Mouse (Mus musculus) lung, adult 2 months (tissue): ENCODE data around the gene Olfr1066. TPM values are rescaled to one million over a fixed set of nuclear protein-coding genes. Genes with fewer than 3 reads are reported as not detected.
A peak's percentile ranks its signal among the peaks of the same experiment; 100 is the strongest.
"Not testable (repeated sequence)": the region's sequence is repeated elsewhere in the genome, so short reads cannot be mapped to it uniquely, and the experiment has no call there.

Source experiments
- DNase-seq: peaks from one replicate; pipeline ENCODE4 v3.0.0; 2022
- H3K4me1 ChIP-seq: fragments of 200-500 bp; 2 replicates; pipeline ENCODE4 v1.6.1; 2011; ENCODE audit warnings: low read length; ENCODE audit not compliant: control insufficient read depth, insufficient read depth
- H3K4me3 ChIP-seq: fragments of 200-500 bp; replicated peaks from 2 replicates; pipeline ENCODE3; 2011; ENCODE audit warnings: low read depth, mild to moderate bottlenecking, control low read depth, low read length; ENCODE audit errors: extremely low read depth
- CTCF ChIP-seq: fragments of 200-500 bp; IDR thresholded peaks from 2 replicates; pipeline ENCODE4 v1.5.1; 2011; ENCODE audit warnings: mild to moderate bottlenecking, low read length, control low read depth; ENCODE audit not compliant: insufficient read depth
- POLR2A ChIP-seq: fragments of 200-500 bp; IDR thresholded peaks from 2 replicates; pipeline ENCODE4 v1.6.1; 2011; ENCODE audit warnings: low read depth, mild to moderate bottlenecking, control low read depth, low read length, borderline replicate concordance; ENCODE audit errors: extremely low read depth
- WGBS: fragments of 180-500 bp; shearing (Covaris S2); methylation state at CpG from one replicate; pipeline ENCODE4 v1.1.7; 2018; 5-methylcytosine and 5-hydroxymethylcytosine counted together
- polyA plus RNA-seq: library from polyadenylated mRNA; depleted of rRNA; stranded (reverse); fragments of >200 nt; gene quantifications from 2 replicates; pipeline ENCODE4 v1.2.3, GENCODE M21; 2012; rRNA removed

The Olfr1066 gene
- polyA plus RNA-seq, result not detected in 2 replicates

- WGBS, result 83% methylated on average over 1 of the region's 1 CpGs
- TF ChIP-seq POLR2A (no peak), CTCF (no peak)
- H3K4me1 ChIP-seq, result no peaks in the 10 kb centered on the region
- no peak for DNase-seq
- no peak within 1 kb of the TSS for H3K4me3 ChIP-seq
Measured at GRCm38 (mm10) chr2:86456169-86456568, at the start of gene Olfr1066. Gene Olfr1066, minus strand, starts transcription at chr2:86456269.

GRCm38 (mm10) chr2:86487286-86487685 lies 31.2 kb upstream of the Olfr1066 start, which contains the start of gene Olfr228:
Gene Olfr228, minus strand, starts transcription at chr2:86487386.
- 24% methylated on average over 1 of the region's 1 CpGs for WGBS
- no peak within 1 kb of the TSS for H3K4me3 ChIP-seq
- TF ChIP-seq POLR2A, result no peak
- TF ChIP-seq CTCF, result no peak
- DNase-seq, result no peak
- H3K4me1 ChIP-seq, result no peaks in the 10 kb centered on the region

GRCm38 (mm10) chr2:86464442-86465109 lies 8.5 kb upstream of the Olfr1066 start:
- no peaks in the 10 kb centered on the region for H3K4me1 ChIP-seq
- no peak overlapping the region for H3K4me3 ChIP-seq
- no peak for DNase-seq
- 23% methylated on average over 10 of the region's 10 CpGs for WGBS
- peak; percentile 41 for TF ChIP-seq CTCF
- no peak for TF ChIP-seq POLR2A

- Histone ChIP-seq H3K4me3 (no peak overlapping the region), H3K4me1 (no peaks in the 10 kb centered on the region)
- DNase-seq, result no peak
- 67% methylated on average over 1 of the region's 1 CpGs for WGBS
- TF ChIP-seq CTCF (no peak), POLR2A (no peak)
Measured at GRCm38 (mm10) chr2:86460434-86460833, 4.4 kb upstream of the Olfr1066 start.

- 78% methylated on average over 1 of the region's 1 CpGs for WGBS
- H3K4me1 ChIP-seq, DNase-seq, H3K4me3 ChIP-seq: not testable (repeated sequence)
Measured at GRCm38 (mm10) chr2:86450491-86450890, 5.6 kb downstream of the Olfr1066 start, which contains the start of gene Olfr1065. Gene Olfr1065, minus strand, starts transcription at chr2:86450591.

GRCm38 (mm10) chr2:86442101-86442500 lies 14.0 kb downstream of the Olfr1066 start:
- DNase-seq, H3K4me1 ChIP-seq, H3K4me3 ChIP-seq: not testable (repeated sequence)
- WGBS, result 74% methylated on average over 1 of the region's 1 CpGs

- WGBS, result 83% methylated on average over 8 of the region's 8 CpGs
- H3K4me3 ChIP-seq, DNase-seq, H3K4me1 ChIP-seq: not testable (repeated sequence)
Measured at GRCm38 (mm10) chr2:86428511-86428910, 27.6 kb downstream of the Olfr1066 start.

GRCm38 (mm10) chr2:86426649-86427048 lies 29.4 kb downstream of the Olfr1066 start, which contains the start of gene Olfr1062:
Gene Olfr1062, minus strand, starts transcription at chr2:86426749.
- not testable (repeated sequence) for DNase-seq, H3K4me3 ChIP-seq, H3K4me1 ChIP-seq

- DNase-seq, result no peak
- Histone ChIP-seq H3K4me3 (no peak within 1 kb of the TSS), H3K4me1 (no peaks in the 10 kb centered on the region)
- no peak for TF ChIP-seq POLR2A
- 58% methylated on average over 1 of the region's 1 CpGs for WGBS
Measured at GRCm38 (mm10) chr2:86413950-86414349, 42.1 kb downstream of the Olfr1066 start, which contains the start of gene Olfr1061. Gene Olfr1061, minus strand, starts transcription at chr2:86414050.

Other genes starting within 250 kb of the Olfr1066 start
- gene Olfr1046, start 237.0 kb downstream of the Olfr1066 start, polyA plus RNA-seq, result not detected in 2 replicates
- gene Olfr1047, start 224.9 kb downstream of the Olfr1066 start, polyA plus RNA-seq, result not detected in 2 replicates
- gene Olfr1048, start 216.0 kb downstream of the Olfr1066 start, polyA plus RNA-seq, result not detected in 2 replicates
- gene Olfr1049, start 197.9 kb downstream of the Olfr1066 start, polyA plus RNA-seq, result not detected in 2 replicates
- gene Olfr1051, start 177.2 kb downstream of the Olfr1066 start, polyA plus RNA-seq, result not detected in 2 replicates
- gene Olfr1052, start 163.8 kb downstream of the Olfr1066 start, polyA plus RNA-seq, result not detected in 2 replicates
- not detected in 2 replicates for gene Olfr1053, start 141.0 kb downstream of the Olfr1066 start, polyA plus RNA-seq
- gene Olfr1054, start 120.8 kb downstream of the Olfr1066 start, polyA plus RNA-seq, result not detected in 2 replicates
- not detected in 2 replicates for gene Olfr1055, start 106.0 kb downstream of the Olfr1066 start, polyA plus RNA-seq
- not detected in 2 replicates for gene Olfr1056, start 93.8 kb downstream of the Olfr1066 start, polyA plus RNA-seq
- not detected in 2 replicates for gene Olfr1057, start 77.9 kb downstream of the Olfr1066 start, polyA plus RNA-seq
- not detected in 2 replicates for gene Olfr1058, start 67.7 kb downstream of the Olfr1066 start, polyA plus RNA-seq
- not detected in 2 replicates for gene Olfr1061, start 42.2 kb downstream of the Olfr1066 start, polyA plus RNA-seq
- not detected in 2 replicates for gene Olfr1062, start 29.5 kb downstream of the Olfr1066 start, polyA plus RNA-seq
- not detected in 2 replicates for gene Olfr1065, start 5.7 kb downstream of the Olfr1066 start, polyA plus RNA-seq
- gene Olfr228, start 31.1 kb upstream of the Olfr1066 start, polyA plus RNA-seq, result not detected in 2 replicates
- gene Olfr1076, start 52.2 kb upstream of the Olfr1066 start, polyA plus RNA-seq, result not detected in 2 replicates
- not detected in 2 replicates for gene Olfr1079, start 86.2 kb upstream of the Olfr1066 start, polyA plus RNA-seq
- gene Olfr1080, start 102.0 kb upstream of the Olfr1066 start, polyA plus RNA-seq, result not detected in 2 replicates
- gene Olfr1082, start 142.7 kb upstream of the Olfr1066 start, polyA plus RNA-seq, result not detected in 2 replicates
- gene Olfr1084, start 183.5 kb upstream of the Olfr1066 start, polyA plus RNA-seq, result not detected in 2 replicates
- not detected in 2 replicates for gene Olfr1085, start 205.8 kb upstream of the Olfr1066 start, polyA plus RNA-seq
- not detected in 2 replicates for gene Olfr1086, start 223.8 kb upstream of the Olfr1066 start, polyA plus RNA-seq
- not detected in 2 replicates for gene Olfr1087, start 242.1 kb upstream of the Olfr1066 start, polyA plus RNA-seq